Mouse (Mus musculus): ENCODE measurements around the gene Tfg. TPM values are rescaled to one million over a fixed set of nuclear protein-coding genes. Genes with fewer than 3 reads are reported as not detected.

Tfg gene
- total RNA-seq, 1 experiment from 2014 or later, result 24.6 TPM

DNA sequence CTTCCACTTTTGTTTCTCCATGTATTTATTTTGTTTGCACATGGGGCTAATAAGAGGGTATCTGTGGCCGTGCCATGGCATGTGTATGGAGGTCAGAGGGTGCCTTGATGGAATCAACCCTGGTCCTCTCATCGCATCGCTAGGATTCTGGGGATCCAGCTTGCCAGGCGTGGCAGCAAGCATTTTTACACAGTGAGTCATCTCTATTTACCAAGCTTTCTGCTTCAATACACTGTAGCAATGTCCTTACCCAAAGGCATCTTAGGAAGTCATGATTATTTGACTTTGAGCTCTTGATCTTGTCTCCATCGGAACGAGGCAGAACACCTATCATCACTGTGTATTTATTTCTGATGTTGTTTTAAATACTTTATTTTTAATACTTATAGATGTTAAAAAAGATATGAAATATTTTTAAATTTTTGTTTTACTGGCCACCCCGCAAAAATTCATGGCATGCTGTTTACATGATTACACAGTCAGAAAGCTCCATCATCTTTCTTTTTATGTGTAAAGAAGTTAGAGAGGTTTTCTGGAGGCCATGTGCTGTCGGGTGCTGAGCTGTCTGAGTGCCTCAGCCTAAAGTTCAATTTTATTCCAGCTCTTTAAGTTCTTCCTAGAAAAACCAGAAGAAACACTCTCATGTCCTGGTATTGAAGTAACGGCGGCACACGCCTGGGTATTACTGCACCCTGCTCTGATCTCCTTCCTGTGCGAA is 61.9 kb downstream of the Tfg start:
- no peak for ATAC-seq (replicated peaks; ENCODE audit: insufficient number of reproducible peaks, low FRiP score, low TSS enrichment, poor library complexity, severe bottlenecking)

DNA sequence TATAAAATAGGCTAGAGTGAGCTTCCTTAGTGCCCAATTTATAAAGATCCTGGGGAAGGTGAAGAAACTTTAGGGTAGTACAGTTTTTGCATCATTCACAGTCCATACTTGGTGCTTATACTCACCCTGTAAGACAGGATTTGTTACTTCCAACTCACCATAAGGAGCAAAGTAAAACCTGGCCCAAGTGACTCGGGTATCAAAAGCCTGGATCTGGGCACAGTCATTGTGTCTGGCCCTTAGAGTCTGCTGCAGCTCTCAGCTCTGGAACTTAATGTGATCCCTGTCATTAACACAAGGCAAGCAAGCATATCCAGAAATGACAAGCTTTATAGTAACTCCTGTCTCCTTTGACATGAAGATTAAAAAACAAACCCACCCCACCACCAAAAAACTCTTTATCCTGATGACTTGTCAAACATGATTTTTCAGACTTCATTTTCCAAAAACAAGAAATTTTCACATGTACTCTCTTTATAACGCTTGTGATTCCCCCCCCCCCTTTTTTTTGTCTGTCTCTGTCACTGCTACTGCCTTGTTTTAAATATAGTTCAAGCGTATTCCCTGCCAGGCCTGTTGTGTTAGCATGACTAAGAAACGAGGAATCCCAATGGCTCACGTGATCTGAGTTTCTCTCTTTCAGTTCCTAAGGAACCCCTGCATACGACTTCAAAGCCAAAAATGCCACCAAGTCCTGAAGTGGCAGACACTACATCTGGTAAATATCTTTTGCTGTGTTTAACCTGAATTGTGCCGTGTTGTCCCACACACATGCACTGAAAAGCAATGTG is 70.7 kb downstream of the Tfg start:
- no peak for ATAC-seq (replicated peaks; ENCODE audit: insufficient number of reproducible peaks, low FRiP score, low TSS enrichment, poor library complexity, severe bottlenecking)

DNA sequence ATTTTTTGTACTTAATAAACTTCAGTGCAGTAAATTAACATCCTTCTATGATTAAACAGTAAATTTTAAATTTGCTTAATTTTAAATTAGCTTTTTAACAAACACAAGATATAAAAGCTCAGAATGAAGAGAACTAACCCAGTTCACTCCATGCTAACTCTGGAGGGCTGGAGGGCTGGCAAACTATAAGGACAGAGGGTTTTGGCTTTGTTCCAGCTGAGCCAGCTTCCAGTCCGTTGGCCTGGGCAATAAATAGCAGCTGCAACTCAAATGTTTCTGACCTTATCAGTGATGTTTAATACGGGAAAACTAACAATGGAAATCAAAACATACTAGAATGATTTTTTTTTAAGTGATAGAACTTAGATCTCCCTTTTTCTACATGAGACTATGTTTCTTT is 72.0 kb downstream of the Tfg start:
- no peak for ATAC-seq (replicated peaks; ENCODE audit: insufficient number of reproducible peaks, low FRiP score, low TSS enrichment, poor library complexity, severe bottlenecking)

Other genes starting within 250 kb of the Tfg start
- gene Abi3bp, start 239.6 kb downstream of the Tfg start, total RNA-seq (2017), result 0.19 TPM in 1 of 3 replicates, not detected in the others
- 0.58 TPM in 1 of 3 replicates, not detected in the others for gene Adgrg7, start 78.4 kb upstream of the Tfg start, total RNA-seq (2017)
- gene Tmem45a, start 168.7 kb upstream of the Tfg start, total RNA-seq (2017), result not detected in 3 replicates
- not detected in 3 replicates for gene Lnp1, start 210.6 kb upstream of the Tfg start, total RNA-seq (2017)